Mouse (Mus musculus): Measurements from ENCODE around the gene Pde4dip. TPM values are rescaled to one million over a fixed set of nuclear protein-coding genes. Genes with fewer than 3 reads are reported as not detected.

Pde4dip gene
- total and polyA plus RNA-seq, 3 experiments, result 13.1 to 39.7 (median 24.6) TPM

DNA sequence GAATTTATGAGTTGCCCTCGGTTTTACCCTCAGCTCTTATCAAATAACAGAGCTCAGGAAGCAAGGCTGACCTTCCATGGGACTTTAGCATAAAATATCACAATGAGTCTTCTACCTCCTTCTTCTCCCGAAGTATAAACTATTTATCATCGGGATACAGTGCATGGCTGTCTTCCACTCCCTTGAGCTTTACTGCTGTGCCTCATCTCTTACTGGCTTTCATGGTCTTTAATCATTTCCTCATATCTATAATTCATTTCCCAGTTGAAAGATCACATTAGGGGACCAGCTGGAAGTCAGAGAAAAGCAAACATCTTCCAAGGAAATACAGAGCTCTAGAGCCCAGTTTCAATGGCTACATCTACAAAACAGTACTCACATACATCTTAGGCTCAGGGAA, 239.5 kb downstream of the Pde4dip start:
- no peak for DNase-seq

DNA sequence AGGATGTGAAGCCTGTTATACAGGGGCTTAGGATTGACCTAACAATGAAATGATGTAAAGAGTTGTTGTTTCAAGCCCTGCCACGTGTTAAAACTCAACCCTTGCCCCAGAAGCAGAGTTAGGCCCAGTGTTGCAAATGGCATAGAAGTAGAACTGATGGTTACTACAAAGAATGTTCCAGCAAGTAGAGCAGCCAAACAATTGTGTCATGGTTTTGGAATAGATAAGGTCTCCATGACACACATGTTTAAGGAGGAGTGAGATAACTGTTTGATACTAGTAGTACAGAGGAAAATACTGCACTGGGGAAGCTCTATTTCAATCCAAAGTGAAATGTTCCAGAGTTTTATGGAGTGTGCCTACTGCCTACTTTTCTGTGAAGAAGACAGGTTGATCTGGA, 240.0 kb downstream of the Pde4dip start:
- DNase-seq, result no peak

DNA sequence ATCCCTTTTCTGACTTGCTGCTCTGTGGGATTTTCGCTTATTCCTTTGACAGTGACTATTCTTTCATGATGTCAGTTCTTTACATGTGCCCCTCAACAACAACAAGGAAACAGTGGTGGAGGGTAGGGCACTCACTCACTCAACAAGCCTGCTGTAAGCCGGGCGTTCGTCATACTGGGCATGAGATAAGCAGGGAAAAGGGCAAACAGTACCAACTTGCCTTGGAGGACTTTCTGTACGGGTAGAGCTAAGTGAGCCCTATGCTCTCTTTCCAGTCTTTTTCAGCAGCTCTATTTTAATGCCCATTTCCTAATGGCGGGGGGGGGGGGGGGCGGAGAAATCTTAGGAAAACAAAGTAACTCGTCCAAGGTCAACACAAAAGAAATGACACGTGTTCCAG, 246.5 kb downstream of the Pde4dip start:
- DNase-seq, result no peak

DNA sequence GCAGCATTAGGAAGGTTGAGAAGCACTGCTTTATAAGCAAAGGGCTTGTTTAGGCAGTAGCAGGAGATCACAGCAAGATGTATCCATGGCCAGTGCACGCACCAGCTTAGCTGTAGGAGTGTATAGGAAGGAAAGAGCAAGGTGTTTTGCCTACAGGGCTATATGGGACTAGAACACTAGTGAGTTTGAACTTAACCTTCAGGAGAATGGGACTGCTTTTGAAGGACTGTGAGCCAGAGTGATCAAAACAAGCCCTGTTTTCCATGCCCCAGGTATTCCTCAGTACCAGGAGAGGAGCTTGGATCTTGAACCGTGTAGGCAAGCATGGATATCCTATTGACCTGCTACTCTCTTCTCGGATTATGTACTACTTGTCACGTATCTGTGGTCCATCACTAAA, 247.1 kb downstream of the Pde4dip start:
- DNase-seq, result no peak

Small RNA genes lying within 50 kb of the gene (microRNA-seq; reads per million reads assigned to microRNA genes)
- gene Mir7225, result 0 reads per million in 2 experiments

Other genes starting within 250 kb of the Pde4dip start
- gene Prkab2, start 230.5 kb downstream of the Pde4dip start, total RNA-seq (2021), result 1 to 10 TPM; 8.3 to 9.6 TPM
- 3.1 and 3.9 TPM in 2 replicates for gene Prkab2, start 230.5 kb downstream of the Pde4dip start, polyA plus RNA-seq (2012; rRNA removed)
- not detected for gene Gm17651, start 214.0 kb downstream of the Pde4dip start, total RNA-seq (2021)
- not detected in 2 replicates for gene Gm17651, start 214.0 kb downstream of the Pde4dip start, polyA plus RNA-seq (2012; rRNA removed)
- gene Sec22b, start 12.5 kb upstream of the Pde4dip start, total RNA-seq (2021), result 100 to 1,000 TPM in 1 of 2 experiments, 10 to 100 TPM in 1; 98.8 to 160 TPM
- gene Sec22b, start 12.5 kb upstream of the Pde4dip start, polyA plus RNA-seq (2012; rRNA removed), result 15.5 and 21.4 TPM in 2 replicates
- 10 to 100 TPM; 53.8 to 70.1 TPM for gene Notch2, start 124.8 kb upstream of the Pde4dip start, total RNA-seq (2021)
- 26.4 and 33.9 TPM in 2 replicates for gene Notch2, start 124.8 kb upstream of the Pde4dip start, polyA plus RNA-seq (2012; rRNA removed)